Mouse (Mus musculus): ENCODE data around the gene Bag3. TPM values are rescaled to one million over a fixed set of nuclear protein-coding genes. Genes with fewer than 3 reads are reported as not detected.
A peak's percentile ranks its signal among the peaks of the same experiment; 100 is the strongest.

Bag3 gene
- polyA plus RNA-seq, 1 experiment: 6.3 TPM

- no peak for DNase-seq (ENCODE audit: extremely low spot score in 1 of 2, low spot score in 1 of 2)
These were observed 12.7 kb downstream of the Bag3 start for GRCm38 (mm10) chr7:128536074-128536473.

- DNase-seq (ENCODE audit: extremely low spot score in 1 of 2, low spot score in 1 of 2): no peak
These were observed 14.3 kb downstream of the Bag3 start for GRCm38 (mm10) chr7:128537676-128538075.

- no peak for DNase-seq (ENCODE audit: extremely low spot score in 1 of 2, low spot score in 1 of 2)
These were observed 14.8 kb downstream of the Bag3 start for GRCm38 (mm10) chr7:128538196-128538595.

GRCm38 (mm10) chr7:128538769-128539168 lies 15.4 kb downstream of the Bag3 start:
- DNase-seq (ENCODE audit: extremely low spot score in 1 of 2, low spot score in 1 of 2): no peak

GRCm38 (mm10) chr7:128540111-128540510 lies 16.7 kb downstream of the Bag3 start:
- DNase-seq (ENCODE audit: extremely low spot score in 1 of 2, low spot score in 1 of 2): no peak

- no peak for DNase-seq (ENCODE audit: extremely low spot score in 1 of 2, low spot score in 1 of 2)
These were observed 17.3 kb downstream of the Bag3 start for GRCm38 (mm10) chr7:128540734-128541133.

- DNase-seq (ENCODE audit: extremely low spot score in 1 of 2, low spot score in 1 of 2): no peak
These were observed 17.8 kb downstream of the Bag3 start for GRCm38 (mm10) chr7:128541186-128541585.

- DNase-seq (ENCODE audit: extremely low spot score in 1 of 2, low spot score in 1 of 2): no peak
These were observed 18.4 kb downstream of the Bag3 start for GRCm38 (mm10) chr7:128541771-128542170.

GRCm38 (mm10) chr7:128542488-128542887 lies 19.1 kb downstream of the Bag3 start:
- DNase-seq (ENCODE audit: extremely low spot score in 1 of 2, low spot score in 1 of 2): no peak

GRCm38 (mm10) chr7:128543148-128543855 lies 19.9 kb downstream of the Bag3 start:
- DNase-seq (ENCODE audit: extremely low spot score in 1 of 2, low spot score in 1 of 2): no peak

- DNase-seq (ENCODE audit: extremely low spot score in 1 of 2, low spot score in 1 of 2): no peak
These were observed 20.5 kb downstream of the Bag3 start for GRCm38 (mm10) chr7:128543961-128544360.

GRCm38 (mm10) chr7:128544566-128545262 lies 21.3 kb downstream of the Bag3 start:
- no peak for DNase-seq (ENCODE audit: extremely low spot score in 1 of 2, low spot score in 1 of 2)

GRCm38 (mm10) chr7:128546031-128546430 lies 22.6 kb downstream of the Bag3 start:
- no peak for DNase-seq (ENCODE audit: extremely low spot score in 1 of 2, low spot score in 1 of 2)

GRCm38 (mm10) chr7:128549137-128549536 lies 25.7 kb downstream of the Bag3 start:
- no peak for DNase-seq (ENCODE audit: extremely low spot score in 1 of 2, low spot score in 1 of 2)

- DNase-seq (ENCODE audit: extremely low spot score in 1 of 2, low spot score in 1 of 2): peak in 1 of 2 experiments; percentile 55
These were observed 27.1 kb downstream of the Bag3 start for GRCm38 (mm10) chr7:128550328-128551086.

GRCm38 (mm10) chr7:128551087-128551457 lies 27.7 kb downstream of the Bag3 start:
- no peak for DNase-seq (ENCODE audit: extremely low spot score in 1 of 2, low spot score in 1 of 2)

GRCm38 (mm10) chr7:128553105-128553705 lies 29.8 kb downstream of the Bag3 start:
- DNase-seq (ENCODE audit: extremely low spot score in 1 of 2, low spot score in 1 of 2): no peak

GRCm38 (mm10) chr7:128554502-128554901 lies 31.1 kb downstream of the Bag3 start:
- peak; percentile 41 to 71 for DNase-seq (ENCODE audit: extremely low spot score in 1 of 2, low spot score in 1 of 2)

GRCm38 (mm10) chr7:128555141-128555750 lies 31.8 kb downstream of the Bag3 start:
- DNase-seq (ENCODE audit: extremely low spot score in 1 of 2, low spot score in 1 of 2): no peak

GRCm38 (mm10) chr7:128556923-128557430 lies 33.6 kb downstream of the Bag3 start:
- DNase-seq (ENCODE audit: extremely low spot score in 1 of 2, low spot score in 1 of 2): no peak
